Mouse (Mus musculus) layer of hippocampus, adult 9-10 months (tissue): ENCODE measurements around the gene Ubp1.
"Not testable (repeated sequence)": the region's sequence is repeated elsewhere in the genome, so short reads cannot be mapped to it uniquely, and the experiment has no call there.

Experiments used
- DNase-seq: peaks from one replicate; pipeline ENCODE4 v3.0.0; 2022; ENCODE audit warnings: low spot score

Ubp1 gene

GRCm38 (mm10) chr9:113930534-113931374 lies at the start of gene Ubp1:
TSS of gene Ubp1 (plus strand) at chr9:113930934.
- DNase-seq = peak; percentile 92

- no peak for DNase-seq
These were observed 35.8 kb upstream of the Ubp1 start for GRCm38 (mm10) chr9:113894903-113895302.

- DNase-seq = no peak
These were observed 27.6 kb upstream of the Ubp1 start for GRCm38 (mm10) chr9:113903136-113903535.

- DNase-seq = not testable (repeated sequence)
These were observed 26.4 kb upstream of the Ubp1 start for GRCm38 (mm10) chr9:113904315-113904714.

GRCm38 (mm10) chr9:113915789-113916188 lies 14.9 kb upstream of the Ubp1 start:
- no peak for DNase-seq

GRCm38 (mm10) chr9:113922677-113923076 lies 8.1 kb upstream of the Ubp1 start:
- no peak for DNase-seq

- no peak for DNase-seq
These were observed 5.9 kb upstream of the Ubp1 start for GRCm38 (mm10) chr9:113924883-113925282.

GRCm38 (mm10) chr9:113928591-113928990 lies 2.1 kb upstream of the Ubp1 start:
- no peak for DNase-seq

GRCm38 (mm10) chr9:113929676-113930075 lies 1.1 kb upstream of the Ubp1 start:
- DNase-seq = no peak

GRCm38 (mm10) chr9:113931375-113932099 lies 803 bp downstream of the Ubp1 start:
- no peak for DNase-seq

- DNase-seq = no peak
These were observed 1.4 kb downstream of the Ubp1 start for GRCm38 (mm10) chr9:113932100-113932470.

GRCm38 (mm10) chr9:113932501-113932900 lies 1.8 kb downstream of the Ubp1 start:
- no peak for DNase-seq

- no peak for DNase-seq
These were observed 4.9 kb downstream of the Ubp1 start for GRCm38 (mm10) chr9:113935638-113936037.

GRCm38 (mm10) chr9:113939063-113939850 lies 8.5 kb downstream of the Ubp1 start:
- no peak for DNase-seq

GRCm38 (mm10) chr9:113941103-113941805 lies 10.5 kb downstream of the Ubp1 start:
- DNase-seq = no peak

GRCm38 (mm10) chr9:113943372-113943771 lies 12.6 kb downstream of the Ubp1 start:
- no peak for DNase-seq

- no peak for DNase-seq
These were observed 16.5 kb downstream of the Ubp1 start for GRCm38 (mm10) chr9:113947216-113947615.

- DNase-seq = no peak
These were observed 27.0 kb downstream of the Ubp1 start for GRCm38 (mm10) chr9:113957777-113958176.

GRCm38 (mm10) chr9:113963718-113964117 lies 33.0 kb downstream of the Ubp1 start:
- DNase-seq = no peak

GRCm38 (mm10) chr9:113964415-113964814 lies 33.7 kb downstream of the Ubp1 start:
- DNase-seq = no peak

GRCm38 (mm10) chr9:113966838-113967237 lies 36.1 kb downstream of the Ubp1 start:
- DNase-seq = no peak

- no peak for DNase-seq
These were observed 38.2 kb downstream of the Ubp1 start for GRCm38 (mm10) chr9:113968967-113969366.
